20 mouse cellular contexts compared by ENCODE assay signal in genomic region chr5:7997086-7997485, GRCm38 (mm10). TPM values are rescaled to one million over a fixed set of nuclear protein-coding genes. Genes with fewer than 3 reads are reported as not detected.
"Had no signal": no experiment of that assay in that cellular context is flagged by ENCODE, and none has a peak within 500 bp of the region (broad histone marks: within the 10 kb centered on the region; RNA-seq: fewer than 3 reads in every experiment).

No protein-coding gene starts in this region.

- H3K4me3 ChIP-seq: embryonic facial prominence, embryonic 10.5 days; embryonic facial prominence, embryonic 12.5 days; embryonic facial prominence, embryonic 13.5 days; embryonic facial prominence, embryonic 15.5 days; erythroblast, embryonic 14.5 days; forebrain, embryonic 10.5 days; forebrain, embryonic 12.5 days; forebrain, embryonic 13.5 days; forebrain, embryonic 15.5 days; gastrocnemius, adult 2 months; heart, adult 2 months had no signal

- H3K27me3 ChIP-seq: embryonic facial prominence, embryonic 12.5 days; embryonic facial prominence, embryonic 13.5 days; embryonic facial prominence, embryonic 15.5 days; forebrain, embryonic 12.5 days; forebrain, embryonic 13.5 days; forebrain, embryonic 15.5 days had no signal

- H3K4me2 ChIP-seq: embryonic facial prominence, embryonic 12.5 days; embryonic facial prominence, embryonic 15.5 days; forebrain, embryonic 12.5 days; forebrain, embryonic 13.5 days; forebrain, embryonic 15.5 days had no signal

- H3K4me1 ChIP-seq: embryonic facial prominence, embryonic 10.5 days; embryonic facial prominence, embryonic 12.5 days; forebrain, embryonic 10.5 days; forebrain, embryonic 12.5 days; forebrain, embryonic 13.5 days had no signal

- H3K36me3 ChIP-seq: embryonic facial prominence, embryonic 10.5 days; embryonic facial prominence, embryonic 12.5 days; embryonic facial prominence, embryonic 13.5 days; embryonic facial prominence, embryonic 15.5 days; forebrain, embryonic 10.5 days; forebrain, embryonic 12.5 days; forebrain, embryonic 15.5 days had no signal

- H3K9ac ChIP-seq: embryonic facial prominence, embryonic 12.5 days; embryonic facial prominence, embryonic 13.5 days; embryonic facial prominence, embryonic 15.5 days; forebrain, embryonic 12.5 days; forebrain, embryonic 13.5 days; forebrain, embryonic 15.5 days; forebrain, postnatal 0 days had no signal

- DNase-seq: gastrocnemius, adult 2 months; gastrocnemius, postnatal 10 days; gastrocnemius, postnatal 14 days; gastrocnemius, postnatal 25 days; gastrocnemius, postnatal 36 days; heart, adult 11 months; heart, adult 2 months had no signal

- H3K9me3 ChIP-seq: embryonic facial prominence, embryonic 10.5 days; embryonic facial prominence, embryonic 12.5 days; embryonic facial prominence, embryonic 13.5 days; embryonic facial prominence, embryonic 15.5 days; forebrain, embryonic 10.5 days; forebrain, embryonic 12.5 days; forebrain, embryonic 13.5 days; forebrain, embryonic 15.5 days had no signal

- H3K27ac ChIP-seq: embryonic facial prominence, embryonic 10.5 days; embryonic facial prominence, embryonic 12.5 days; embryonic facial prominence, embryonic 13.5 days; embryonic facial prominence, embryonic 15.5 days; forebrain, embryonic 10.5 days; forebrain, embryonic 12.5 days; forebrain, embryonic 13.5 days; forebrain, embryonic 15.5 days; gastrocnemius, adult 2 months; heart, adult 2 months had no signal

RNA-seq across cellular contexts. Expression of gene Steap4, which starts 36.8 kb away (rescaled TPM):
- total RNA-seq: common myeloid progenitor, adult 5-6 weeks; granulocyte monocyte progenitor cell, adult 5-6 weeks had no signal
- polyA plus RNA-seq: forebrain, embryonic 14.5 days had no signal
